Mouse (Mus musculus) embryonic stem cell, embryonic (primary cell): ENCODE measurements around the gene Psapl1.

Experiments used
- CTCF ChIA-PET, 4 experiments: fragments of 300-600 bp in 2 of 4; fragments of 350-600 bp in 2 of 4; sonication (Branson Sonifier 250); formaldehyde crosslinking; loops; one replicate each; lab custom pipeline; 2022; ENCODE audit warnings: inconsistent platforms in 2 of 4; lab: Charles Lee
- POLR2A ChIA-PET, 4 experiments: fragments of 300-600 bp in 2 of 4; fragments of 350-600 bp in 2 of 4; sonication (Branson Sonifier 250); formaldehyde crosslinking; loops; one replicate each; lab custom pipeline; 2022; ENCODE audit warnings: antibody characterized with exemption in 4 of 4, inconsistent platforms in 1 of 4; lab: Charles Lee

Gene Psapl1

GRCm38 (mm10) chr5:36192677-36193076, 11.1 kb upstream of the Psapl1 start:
- CTCF ChIA-PET: interaction anchor here in 2 of 4 experiments (0.6 to 1.2 kb wide), 3 partner anchors 85 to 229 kb away, joined by 3 to 7 read pairs (median 3); partner anchors contain the start of gene Sorcs2 (in 1 of the 2)
- POLR2A ChIA-PET: interaction anchor here in 1 of 4 experiments (1.0 to 1.4 kb wide), 2 partner anchors 11 to 14 kb away, joined by 3 read pairs; partner anchors contain the start of gene Psapl1

GRCm38 (mm10) chr5:36194631-36195030, 9.2 kb upstream of the Psapl1 start:
- CTCF ChIA-PET: no interaction called here
- POLR2A ChIA-PET: interaction anchor here in 1 of 4 experiments (0.6 kb wide), 1 partner anchor 84 kb away, joined by 5 read pairs; no protein-coding TSS in a partner anchor

GRCm38 (mm10) chr5:36195436-36195835, 8.4 kb upstream of the Psapl1 start:
- ChIA-PET POLR2A (interaction anchor here in 2 of 4 experiments (0.8 to 1.0 kb wide), 2 partner anchors 114 to 387 kb away, joined by 3 read pairs; no protein-coding TSS in a partner anchor), CTCF (interaction anchor here in 1 of 4 experiments (0.6 kb wide), 1 partner anchor 64 kb away, joined by 10 read pairs; no protein-coding TSS in a partner anchor)

- ChIA-PET CTCF (interaction anchor here in 1 of 4 experiments (0.6 kb wide), 1 partner anchor 168 kb away, joined by 5 read pairs; no protein-coding TSS in a partner anchor), POLR2A (interaction anchor here in 2 of 4 experiments (0.7 kb wide), 2 partner anchors 377 to 806 kb away, joined by 3 to 4 read pairs; no protein-coding TSS in a partner anchor)
These were observed 4.3 kb upstream of the Psapl1 start for GRCm38 (mm10) chr5:36199519-36199918.

- ChIA-PET POLR2A (interaction anchor here in 2 of 4 experiments (0.6 to 1.3 kb wide), 2 partner anchors 10 to 43 kb away, joined by 3 read pairs; no protein-coding TSS in a partner anchor), CTCF (interaction anchor here in 1 of 4 experiments (0.6 kb wide), 1 partner anchor 1071 kb away, joined by 3 read pairs; no protein-coding TSS in a partner anchor)
These were observed 1.0 kb upstream of the Psapl1 start for GRCm38 (mm10) chr5:36202781-36203180.

GRCm38 (mm10) chr5:36203421-36203820, 400 bp upstream of the Psapl1 start:
- ChIA-PET POLR2A (interaction anchor here in 1 of 4 experiments (1.3 kb wide), 1 partner anchor 10 kb away, joined by 3 read pairs; no protein-coding TSS in a partner anchor), CTCF (no interaction called here)

- ChIA-PET CTCF (no interaction called here), POLR2A (no interaction called here)
These were observed 1.6 kb downstream of the Psapl1 start for GRCm38 (mm10) chr5:36205397-36205796.

GRCm38 (mm10) chr5:36208803-36209202, 5.0 kb downstream of the Psapl1 start:
- CTCF ChIA-PET: interaction anchor here in 1 of 4 experiments (0.6 kb wide), 1 partner anchor 774 kb away, joined by 3 read pairs; no protein-coding TSS in a partner anchor
- POLR2A ChIA-PET: no interaction called here

- ChIA-PET POLR2A (interaction anchor here in 1 of 4 experiments (0.7 kb wide), 1 partner anchor 121 kb away, joined by 5 read pairs; no protein-coding TSS in a partner anchor), CTCF (no interaction called here)
These were observed 9.5 kb downstream of the Psapl1 start for GRCm38 (mm10) chr5:36213310-36213709.

GRCm38 (mm10) chr5:36220105-36220504, 16.3 kb downstream of the Psapl1 start:
- POLR2A ChIA-PET: interaction anchor here in 1 of 4 experiments (0.5 kb wide), 1 partner anchor 98 kb away, joined by 4 read pairs; no protein-coding TSS in a partner anchor
- CTCF ChIA-PET: interaction anchor here in 3 of 4 experiments (1.0 to 1.5 kb wide), 3 partner anchors 176 to 178 kb away, joined by 3 to 5 read pairs (median 5); partner anchors contain the start of gene Sorcs2 (in 2 of the 3)

- POLR2A ChIA-PET: no interaction called here
- CTCF ChIA-PET: interaction anchor here in 2 of 4 experiments (1.4 to 1.5 kb wide), 2 partner anchors 176 to 177 kb away, joined by 3 to 5 read pairs; partner anchors contain the start of gene Sorcs2 (in 1 of the 2)
These were observed 16.8 kb downstream of the Psapl1 start for GRCm38 (mm10) chr5:36220626-36221025.

- ChIA-PET POLR2A (no interaction called here), CTCF (interaction anchor here in 2 of 4 experiments (0.6 kb wide), 2 partner anchors 190 kb away, joined by 3 read pairs; no protein-coding TSS in a partner anchor)
These were observed 20.0 kb downstream of the Psapl1 start for GRCm38 (mm10) chr5:36223787-36224186.

- ChIA-PET CTCF (no interaction called here), POLR2A (interaction anchor here in 1 of 4 experiments (1.6 kb wide), 1 partner anchor 11 kb away, joined by 4 read pairs; no protein-coding TSS in a partner anchor)
These were observed 22.0 kb downstream of the Psapl1 start for GRCm38 (mm10) chr5:36225855-36226254.

- POLR2A ChIA-PET: no interaction called here
- CTCF ChIA-PET: no interaction called here
These were observed 22.5 kb downstream of the Psapl1 start for GRCm38 (mm10) chr5:36226296-36226695.

GRCm38 (mm10) chr5:36228405-36229370, 24.9 kb downstream of the Psapl1 start:
- CTCF ChIA-PET: interaction anchor here in 1 of 4 experiments (0.5 kb wide), 1 partner anchor 165 kb away, joined by 3 read pairs; no protein-coding TSS in a partner anchor
- POLR2A ChIA-PET: no interaction called here

- CTCF ChIA-PET: no interaction called here
These were observed 26.5 kb downstream of the Psapl1 start for GRCm38 (mm10) chr5:36230301-36230780.

GRCm38 (mm10) chr5:36237526-36237925, 33.7 kb downstream of the Psapl1 start:
- ChIA-PET POLR2A (interaction anchor here (0.6 to 2.4 kb wide), 11 partner anchors 10 to 1548 kb away, joined by 3 to 17 read pairs (median 3); partner anchors contain the start of genes Grpel1 (in 1 of the 4) and Sorcs2 (in 1 of the 4)), CTCF (interaction anchor here in 1 of 4 experiments (0.6 kb wide), 1 partner anchor 35 kb away, joined by 4 read pairs; no protein-coding TSS in a partner anchor)

More at GRCm38 (mm10) chr5:36230301-36230780, 26.5 kb downstream of the Psapl1 start:
- POLR2A ChIA-PET: no interaction called here

GRCm38 (mm10) chr5:36248022-36248421, 44.2 kb downstream of the Psapl1 start:
- ChIA-PET CTCF (interaction anchor here in 1 of 4 experiments (0.5 kb wide), 1 partner anchor 563 kb away, joined by 5 read pairs; no protein-coding TSS in a partner anchor), POLR2A (interaction anchor here in 2 of 4 experiments (1.4 to 3.9 kb wide), 3 partner anchors 9 to 12 kb away, joined by 7 to 17 read pairs (median 8); no protein-coding TSS in a partner anchor)
